Mouse (Mus musculus) mouse embryonic stem cell (cell line): ENCODE results near the gene Gm5089.

Source experiments
- in situ Hi-C, 2 experiments: fragments of 300-500 bp; cut with MboI; formaldehyde crosslinking; loops; 1 replicate in 1 of 2; 3 replicates in 1 of 2; pipeline ENCODE4 v1.14.3; 2019 to 2020; ENCODE audit warnings: low sequenced_read_pairs in 2 of 2, low pct_unique_long_range_greater_than_20kb in 1 of 2, mixed read lengths in 1 of 2; ENCODE audit not compliant: unreplicated experiment in 1 of 2

The Gm5089 gene

DNA sequence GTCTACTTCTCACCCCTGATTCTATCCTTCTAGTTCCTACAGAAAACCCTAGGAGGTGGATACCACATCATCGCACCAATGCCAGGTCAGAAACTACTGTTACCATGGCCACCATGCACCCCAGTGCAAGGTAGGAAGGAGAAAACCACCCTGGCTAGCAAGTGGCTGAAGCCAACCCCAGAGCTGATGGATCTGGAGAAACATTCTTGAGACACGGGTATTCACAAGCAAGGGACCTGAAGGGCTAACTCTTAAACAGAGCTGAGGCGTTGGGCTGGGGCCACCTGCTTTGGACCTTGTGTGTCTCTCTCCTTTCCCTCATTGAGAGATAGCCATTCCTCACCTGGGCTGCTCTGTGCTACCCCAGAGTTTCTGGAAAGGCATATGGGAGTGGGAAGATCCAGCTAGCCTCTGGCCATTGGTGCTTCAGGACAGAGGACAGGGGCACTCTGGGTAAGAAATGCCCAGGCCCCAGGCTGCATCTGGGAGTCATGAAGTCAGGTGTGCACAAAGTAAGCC is 47.4 kb downstream of the Gm5089 start:
- in situ Hi-C loops = no loop called here

DNA sequence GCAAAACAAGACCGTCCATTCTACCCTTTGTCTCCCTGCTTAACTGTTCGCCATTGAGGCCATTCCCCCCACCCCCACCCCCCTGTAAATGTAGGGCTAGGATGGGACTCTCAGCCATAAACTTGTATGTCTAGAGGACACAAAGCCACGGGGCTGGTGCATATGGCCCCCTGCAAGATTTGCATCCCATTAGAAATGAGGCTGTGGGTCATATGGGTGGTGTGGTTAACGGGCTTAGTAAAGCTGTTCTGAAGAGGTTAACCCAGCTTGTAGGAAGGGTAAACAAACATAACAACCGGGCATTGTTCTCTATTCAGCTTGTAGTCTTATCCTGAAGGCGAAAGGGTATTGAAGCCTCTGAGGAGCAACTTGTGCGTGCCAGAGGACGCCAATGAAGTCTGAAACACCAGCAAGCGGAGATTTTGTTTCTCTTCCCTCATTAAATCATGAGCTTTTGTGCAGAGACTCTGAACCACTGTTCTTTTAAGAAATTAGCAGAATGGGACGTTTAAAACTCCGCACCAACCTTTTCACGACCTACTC is 48.1 kb downstream of the Gm5089 start:
- in situ Hi-C loops = no loop called here

DNA sequence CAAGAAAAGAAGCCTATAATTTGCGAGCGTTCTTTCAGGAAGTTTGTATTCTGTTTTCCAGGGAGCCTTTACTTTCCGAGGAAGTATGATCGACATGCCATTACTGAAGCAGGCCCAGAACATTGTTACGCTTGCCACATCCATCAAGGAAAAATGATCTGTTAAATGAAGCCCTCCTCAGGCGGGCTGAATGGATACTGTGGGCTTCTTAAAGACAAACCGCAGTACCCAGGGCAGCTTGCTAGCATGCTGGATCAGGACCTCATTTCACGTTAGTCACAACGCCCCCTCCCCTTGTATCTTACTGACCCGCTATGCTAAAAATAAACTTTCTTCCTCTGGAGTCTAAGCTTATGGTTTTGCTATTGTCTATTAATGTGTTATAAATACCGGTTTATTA is 49.0 kb downstream of the Gm5089 start:
- in situ Hi-C loops = no loop called here

DNA sequence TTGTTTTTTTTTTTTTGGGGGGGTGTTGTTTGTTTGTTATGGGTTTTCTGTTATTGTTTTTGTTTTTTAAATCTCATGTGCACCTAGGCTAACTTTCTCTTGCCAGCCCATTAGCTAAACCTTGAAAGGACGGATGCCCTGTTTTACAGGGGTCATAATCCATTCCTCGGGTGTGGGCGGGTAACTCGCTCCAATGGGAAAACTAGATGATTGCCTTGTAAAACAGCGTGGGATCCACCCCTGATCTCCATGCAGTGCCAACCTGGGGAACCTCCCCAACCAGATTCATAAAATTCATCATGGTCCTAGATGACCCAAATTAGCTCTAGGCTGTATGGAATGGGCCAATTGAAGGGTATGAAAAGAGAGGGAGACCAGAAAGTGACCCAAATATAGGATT is 51.0 kb downstream of the Gm5089 start:
- in situ Hi-C loops = no loop called here

DNA sequence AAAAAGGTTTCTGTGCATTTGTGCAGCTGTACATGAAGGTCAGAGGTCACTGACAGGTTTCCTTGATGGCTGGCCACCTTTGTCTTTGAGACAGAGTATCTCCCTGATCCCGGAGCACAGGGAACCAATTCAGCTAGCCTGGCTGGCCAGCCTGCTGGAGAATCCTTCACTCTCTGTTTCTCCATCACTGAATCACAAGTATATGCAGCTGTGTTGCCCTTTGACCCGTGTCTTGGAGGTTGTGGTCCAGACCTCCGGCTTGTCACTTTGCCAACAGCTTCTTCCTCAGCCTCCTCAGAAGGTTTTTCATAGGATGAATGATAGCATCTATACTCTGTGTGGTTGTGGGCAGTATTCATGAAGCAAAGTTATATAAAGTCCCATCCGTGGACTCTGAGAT is 52.2 kb downstream of the Gm5089 start:
- in situ Hi-C loops = no loop called here

DNA sequence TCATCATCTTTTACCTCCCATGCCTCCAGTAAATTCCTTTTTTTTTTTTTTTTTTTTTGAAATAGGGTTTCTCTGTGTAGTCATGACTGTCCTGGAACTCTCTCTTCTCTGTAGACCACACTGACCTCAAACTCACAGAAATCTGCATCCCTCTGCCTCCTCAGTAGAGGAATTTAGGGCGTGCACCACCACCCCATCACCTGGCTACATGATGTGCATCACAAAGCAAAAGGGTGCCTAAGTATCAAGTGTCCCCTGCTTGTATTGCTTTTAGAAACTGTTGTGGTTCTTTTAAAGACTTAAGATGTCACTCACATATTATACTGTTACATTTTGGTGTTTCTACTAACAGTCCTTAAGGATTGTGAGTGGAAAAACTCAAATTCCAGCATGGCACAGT is 57.8 kb downstream of the Gm5089 start:
- in situ Hi-C loops = no loop called here

DNA sequence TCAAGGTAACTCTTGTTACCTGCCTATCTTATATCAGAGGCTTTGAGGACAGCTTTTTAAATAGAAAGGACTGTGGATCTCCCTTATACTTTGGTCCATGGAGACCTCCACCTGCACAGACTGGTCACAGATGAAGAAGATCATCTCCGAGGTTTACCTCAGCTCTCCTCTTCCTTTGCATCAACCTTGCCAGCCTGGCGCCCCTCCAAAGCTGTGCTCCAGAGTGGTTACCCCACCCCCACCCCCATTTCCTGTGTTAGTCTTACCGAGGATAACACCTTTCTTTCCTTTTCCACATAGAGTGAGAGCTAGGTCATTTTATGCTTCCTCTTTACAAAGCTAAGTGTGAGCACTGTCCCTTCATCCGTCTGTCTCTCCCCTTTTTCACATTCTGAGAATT is 60.0 kb downstream of the Gm5089 start:
- in situ Hi-C loops = no loop called here

DNA sequence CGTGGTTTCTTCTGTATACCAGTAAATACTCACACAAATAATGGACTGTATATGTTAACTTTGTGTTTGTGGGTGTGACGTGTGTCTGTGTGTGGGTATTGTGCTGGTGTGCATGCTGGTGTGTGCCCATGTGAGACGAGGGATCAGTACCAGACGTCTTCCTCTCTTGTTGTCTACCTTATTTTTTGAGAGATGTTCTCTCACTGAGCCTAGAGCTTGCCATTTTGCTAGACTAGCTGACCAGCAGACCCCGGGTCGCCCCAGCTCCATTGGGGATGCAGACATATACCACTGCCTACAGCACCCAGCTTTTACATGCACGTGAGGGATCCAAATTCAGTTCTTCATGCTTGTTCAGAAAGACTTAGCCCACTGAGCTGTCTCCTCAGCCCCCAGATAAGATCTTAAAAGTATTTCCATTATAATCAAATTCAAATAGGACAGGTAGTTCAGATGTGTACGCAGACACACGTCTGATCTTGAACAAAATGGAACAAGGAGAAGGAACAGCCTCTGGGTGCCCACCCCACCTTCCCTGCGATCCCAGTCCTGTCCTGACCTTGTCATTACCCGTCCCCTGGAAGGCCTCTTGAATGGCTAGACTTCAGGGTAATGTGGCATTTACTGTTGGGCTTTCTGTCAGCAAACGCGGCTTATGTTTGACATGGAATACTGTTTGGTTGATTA is 61.1 kb downstream of the Gm5089 start:
- in situ Hi-C loops = no loop called here

DNA sequence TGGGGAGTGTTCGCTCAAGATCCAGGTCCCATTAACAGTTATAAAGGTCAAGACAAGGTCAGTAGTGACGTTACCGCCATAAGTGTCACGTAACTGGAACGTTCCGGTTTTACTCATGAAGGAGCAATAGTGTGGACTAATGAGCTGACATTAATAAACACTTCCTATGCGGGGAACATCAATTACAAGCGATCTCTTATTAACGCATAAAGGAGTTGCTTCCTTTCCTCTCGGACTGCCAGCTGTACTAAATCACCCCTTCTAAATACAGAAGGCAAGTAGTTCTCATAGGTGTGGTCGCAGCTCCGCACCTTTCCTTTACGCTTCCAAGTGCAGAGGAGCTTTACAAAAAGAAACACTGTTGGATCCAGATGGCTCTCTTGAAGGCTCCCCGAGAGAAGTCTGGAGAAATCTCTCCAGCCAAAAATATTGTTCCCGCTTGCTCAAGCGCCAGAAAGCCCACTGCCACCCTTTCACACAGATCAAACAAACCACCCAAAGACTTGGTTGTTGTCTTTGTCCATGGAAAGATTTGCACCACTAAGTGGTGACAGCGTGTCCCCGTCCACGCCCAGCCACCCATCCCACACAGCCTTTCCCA is 62.4 kb downstream of the Gm5089 start:
- in situ Hi-C loops = no loop called here

DNA sequence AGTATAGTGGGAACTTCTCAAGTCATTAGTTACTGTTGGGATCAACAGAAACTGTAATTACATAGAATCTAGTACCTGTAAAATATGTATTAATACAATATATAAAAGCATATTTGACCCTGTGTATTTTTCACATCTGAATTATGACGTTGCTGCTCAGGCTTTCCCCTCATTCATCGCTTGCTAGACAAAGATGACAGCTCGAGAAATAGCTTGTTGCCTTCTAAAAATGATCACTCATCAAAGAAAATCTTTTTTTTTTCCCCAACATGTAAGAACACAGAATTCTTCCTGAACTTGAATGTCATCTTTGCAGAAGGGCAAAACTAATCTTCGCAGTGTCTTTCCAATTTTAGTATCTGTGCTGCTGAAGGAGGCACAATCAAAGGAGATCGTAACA is 63.1 kb downstream of the Gm5089 start:
- in situ Hi-C loops = no loop called here

DNA sequence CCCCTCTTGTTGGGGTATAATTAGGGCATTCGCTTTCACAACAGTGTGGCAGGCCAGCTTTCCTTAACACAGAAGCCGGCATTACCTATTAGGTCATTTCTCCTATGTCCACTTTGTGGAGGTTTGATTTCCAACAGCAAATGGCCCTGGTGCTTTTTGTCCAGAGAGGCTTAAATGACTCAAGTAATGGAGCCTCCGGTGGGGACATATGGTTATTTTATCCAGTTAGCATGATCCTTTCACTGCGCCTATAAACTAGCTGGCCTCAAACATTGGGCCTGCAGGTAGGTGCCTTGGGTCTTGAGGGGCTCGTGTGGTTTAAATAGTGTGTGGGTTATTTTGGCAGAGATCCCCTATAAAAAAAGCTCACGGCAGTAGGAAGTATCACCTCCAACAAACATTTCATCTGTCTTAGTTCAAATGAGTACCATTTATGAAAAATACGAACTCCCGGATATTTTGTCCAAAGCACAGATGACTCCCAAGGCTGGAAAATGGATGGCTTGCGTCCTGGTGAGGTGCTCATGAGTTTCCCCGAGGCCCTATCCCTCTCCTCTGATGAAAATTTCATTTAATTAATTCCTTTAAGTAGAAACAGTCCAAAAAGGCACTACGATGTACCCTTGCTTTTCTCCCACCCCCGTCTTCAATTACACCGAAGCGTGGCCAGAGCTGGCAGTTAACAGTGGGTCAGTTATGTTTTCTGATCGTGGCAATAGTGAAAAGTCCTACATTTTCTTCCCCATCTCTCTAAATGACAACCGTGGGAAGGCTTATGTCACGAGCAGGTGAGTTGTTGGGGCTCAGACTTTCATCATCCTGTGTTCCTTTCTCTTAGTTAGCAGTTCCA is 64.4 kb downstream of the Gm5089 start:
- in situ Hi-C loops = no loop called here

DNA sequence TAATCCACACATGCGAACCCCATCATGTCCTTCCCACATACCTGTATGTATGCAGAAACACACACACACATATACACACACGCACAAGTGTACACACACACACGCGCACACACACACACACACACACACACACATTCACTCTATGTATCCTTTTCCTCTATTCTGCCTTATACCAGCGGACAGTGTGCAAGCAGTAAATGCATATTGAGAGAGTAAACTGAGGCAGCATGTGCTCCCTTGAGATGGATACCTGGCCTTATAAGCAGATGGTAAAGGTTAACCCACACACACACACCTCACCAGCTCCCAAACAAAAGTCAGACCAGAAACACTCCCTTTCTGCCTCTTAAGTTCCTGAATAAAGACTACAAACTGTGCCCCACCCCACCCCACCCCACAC is 65.2 kb downstream of the Gm5089 start:
- in situ Hi-C loops = no loop called here

DNA sequence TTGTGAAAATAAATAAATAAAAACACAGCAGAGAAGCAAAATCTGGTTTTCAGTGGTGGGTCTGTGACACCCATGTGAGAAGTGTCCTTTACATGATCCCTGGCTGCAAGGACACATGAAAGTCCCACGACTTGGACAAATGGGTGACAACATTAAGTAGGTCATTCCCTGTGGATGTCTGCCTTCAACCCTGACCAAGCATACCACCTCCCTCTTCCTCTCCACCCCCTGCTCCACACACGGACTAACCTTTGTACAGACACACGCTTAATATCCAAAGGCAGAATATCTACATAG is 65.7 kb downstream of the Gm5089 start:
- in situ Hi-C loops = no loop called here
